Mouse (Mus musculus) granulocyte monocyte progenitor cell, adult 5-6 weeks (primary cell): ENCODE measurements around the gene Fam240b. TPM values are rescaled to one million over a fixed set of nuclear protein-coding genes. Genes with fewer than 3 reads are reported as not detected.
"Not testable (repeated sequence)": the region's sequence is repeated elsewhere in the genome, so short reads cannot be mapped to it uniquely, and the experiment has no call there.

Experiments used
- ATAC-seq: replicated peaks from 2 replicates; pipeline ENCODE4 v1.8.0; 2016; ENCODE audit warnings: mild to moderate bottlenecking, moderate TSS enrichment, inconsistent platforms; ENCODE audit not compliant: poor library complexity, severe bottlenecking
- total RNA-seq, 2 experiments: library from RNA; stranded (forward) in 1 of 2; stranded (reverse) in 1 of 2; fragments of 200-712, 200-1000 nt in 1 of 2; fragments of >200 nt in 1 of 2; fragmentation: Nextera tagmentation in 1 of 2; gene quantifications; 2 replicates each; pipeline ENCODE4 v1.2.3; 2014 to 2017

The Fam240b gene
- not detected in 2 replicates for total RNA-seq (2014; fragmentation: Nextera tagmentation)
- not detected in 2 replicates for total RNA-seq (2017)

DNA sequence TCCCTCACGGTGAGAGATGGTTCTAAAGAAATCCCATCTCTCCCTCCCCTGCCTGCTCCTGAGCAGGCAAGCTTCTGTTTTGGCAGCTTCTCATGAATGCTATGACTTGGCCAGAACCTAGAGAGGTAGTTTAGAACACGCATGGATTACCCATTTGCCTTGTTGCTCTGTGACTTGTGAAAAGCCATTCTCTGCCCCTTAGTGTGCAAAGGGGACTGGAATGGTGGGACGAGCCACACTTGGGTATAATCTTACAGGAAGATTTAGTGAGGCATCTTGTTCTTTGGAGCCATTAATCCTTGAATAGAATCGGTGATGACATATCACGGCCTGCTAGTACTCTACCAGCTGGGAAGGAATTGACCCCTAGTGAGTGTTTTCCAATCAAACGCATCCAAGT is at the start of gene Fam240b:
TSS of gene Fam240b (minus strand) at position 101 of the 400 bp plus-strand sequence.
- no peak for ATAC-seq

DNA sequence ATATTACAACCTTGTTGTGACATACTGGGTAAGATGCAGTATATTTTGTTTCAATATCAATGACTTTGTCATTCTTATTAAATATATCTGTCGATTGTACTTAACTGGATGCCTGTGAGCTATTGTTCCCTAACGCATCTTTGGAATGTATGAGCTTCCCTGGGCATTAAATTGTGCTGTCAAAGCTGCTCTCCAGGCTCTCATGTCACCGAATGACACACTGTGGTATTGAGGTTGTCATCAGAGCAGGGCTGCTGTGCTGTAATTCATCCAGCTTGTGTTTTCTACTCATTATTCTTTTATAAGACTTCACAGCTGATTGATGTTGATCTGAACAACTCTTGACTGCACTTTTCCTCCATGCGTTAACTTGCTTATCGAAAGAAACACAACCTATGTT is 32.5 kb upstream of the Fam240b start:
- ATAC-seq = no peak

- no peak for ATAC-seq
Measured at GRCm38 (mm10) chr13:64526515-64527285, 29.1 kb upstream of the Fam240b start.

DNA sequence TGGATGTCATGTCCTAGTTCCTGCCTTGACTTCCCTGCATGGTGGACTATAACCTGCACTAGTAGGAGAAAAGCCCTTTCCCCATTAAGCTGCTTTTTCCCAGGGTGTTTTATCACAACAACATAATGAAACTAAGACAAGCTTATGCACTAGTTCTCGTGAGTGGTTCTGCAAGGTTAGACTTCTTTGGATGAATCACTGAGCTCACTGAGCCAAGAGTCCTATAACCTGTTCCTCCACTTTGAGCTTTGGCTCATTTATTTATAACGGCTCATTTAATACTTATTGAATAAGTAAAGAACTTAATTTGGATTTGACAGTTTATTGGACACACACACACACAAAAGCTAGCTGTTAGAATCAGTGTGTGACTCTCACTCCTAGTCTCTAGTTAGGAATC is 16.7 kb upstream of the Fam240b start:
- no peak for ATAC-seq

DNA sequence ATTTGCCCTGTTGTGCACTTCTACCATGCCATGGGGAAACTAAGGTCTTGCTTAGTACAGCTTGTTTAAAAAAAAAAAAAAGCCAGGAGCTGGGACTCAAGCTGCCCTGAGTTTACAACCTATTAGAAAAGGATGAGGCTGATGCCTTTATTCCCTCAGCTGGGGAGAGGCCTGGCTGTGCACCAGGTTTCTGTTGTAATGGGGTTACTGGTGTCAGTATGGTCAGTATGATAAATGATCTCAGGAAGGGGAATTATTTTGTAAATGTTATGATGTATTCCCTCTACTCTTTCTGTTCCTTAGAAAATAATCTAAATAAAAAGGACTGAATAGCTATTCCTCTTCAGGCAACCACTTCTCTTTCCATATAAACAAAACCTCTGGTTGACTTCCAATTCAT is 14.0 kb upstream of the Fam240b start:
- ATAC-seq = no peak

GRCm38 (mm10) chr13:64507361-64507760 is 9.8 kb upstream of the Fam240b start:
- no peak for ATAC-seq

DNA sequence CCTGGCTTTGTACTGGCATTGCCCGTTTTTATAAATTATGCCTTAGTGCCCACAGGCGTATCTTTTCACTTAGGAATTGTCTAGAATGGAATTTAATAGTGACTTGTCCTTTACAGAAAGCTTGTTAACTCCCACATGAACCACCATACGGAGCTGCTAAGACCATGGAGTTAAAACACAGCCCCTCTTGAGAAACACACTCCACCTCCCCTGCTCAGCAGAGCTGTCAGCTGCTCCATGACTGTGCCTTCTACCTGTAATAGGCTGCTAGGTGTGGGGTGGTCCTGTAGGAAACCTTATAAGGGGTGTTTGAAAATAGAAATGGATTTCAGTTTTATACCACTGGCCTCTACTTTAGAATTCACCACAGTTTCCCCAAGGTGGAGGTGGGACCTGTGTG is 5.2 kb upstream of the Fam240b start:
- ATAC-seq = no peak

- no peak for ATAC-seq
Measured at GRCm38 (mm10) chr13:64493586-64493985, 4.0 kb downstream of the Fam240b start.

- no peak for ATAC-seq
Measured at GRCm38 (mm10) chr13:64489886-64490285, 7.7 kb downstream of the Fam240b start.

DNA sequence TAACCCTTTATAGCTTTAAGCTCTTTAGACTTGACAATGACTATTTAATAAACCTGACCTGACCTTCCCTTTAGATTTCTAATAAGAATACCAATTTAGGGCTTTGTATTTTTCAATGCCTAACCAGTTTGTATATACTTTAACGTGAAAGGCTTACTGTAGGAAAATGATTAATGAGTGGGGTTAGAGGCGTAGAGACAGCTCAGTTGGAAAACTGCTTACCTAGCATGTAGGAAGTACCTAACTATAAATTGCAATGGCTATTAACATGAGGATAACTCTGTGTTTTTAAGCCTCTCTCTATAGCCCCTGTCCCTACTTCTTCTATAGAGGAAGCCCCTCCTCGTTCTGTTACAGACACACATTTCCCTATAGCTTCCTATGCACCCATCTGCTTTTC is 17.6 kb downstream of the Fam240b start:
- ATAC-seq = no peak

- no peak for ATAC-seq
Measured at GRCm38 (mm10) chr13:64477968-64478367, 19.6 kb downstream of the Fam240b start.

- ATAC-seq = no peak
Measured at GRCm38 (mm10) chr13:64467886-64468285, 29.7 kb downstream of the Fam240b start.

- no peak for ATAC-seq
Measured at GRCm38 (mm10) chr13:64465166-64465565, 32.4 kb downstream of the Fam240b start.

DNA sequence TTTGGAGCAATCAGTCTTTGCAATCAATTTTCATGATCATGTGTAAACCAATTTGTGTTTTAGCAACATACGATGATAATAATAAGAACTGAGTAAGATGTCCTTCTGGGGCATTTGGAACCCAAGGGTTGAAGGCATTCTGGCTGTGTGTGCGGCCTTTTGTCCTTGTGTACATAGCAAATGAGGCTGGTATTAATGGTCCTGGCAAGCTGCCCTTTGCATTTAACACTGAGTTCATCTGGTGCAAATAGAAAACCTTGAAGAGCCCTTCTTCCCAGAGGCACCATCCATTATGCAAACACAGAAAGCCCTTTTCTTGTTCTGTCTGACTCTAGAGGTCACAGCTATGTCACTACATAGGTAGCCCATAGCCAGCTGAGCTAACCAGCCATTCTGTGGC is 35.0 kb downstream of the Fam240b start:
- ATAC-seq = no peak

DNA sequence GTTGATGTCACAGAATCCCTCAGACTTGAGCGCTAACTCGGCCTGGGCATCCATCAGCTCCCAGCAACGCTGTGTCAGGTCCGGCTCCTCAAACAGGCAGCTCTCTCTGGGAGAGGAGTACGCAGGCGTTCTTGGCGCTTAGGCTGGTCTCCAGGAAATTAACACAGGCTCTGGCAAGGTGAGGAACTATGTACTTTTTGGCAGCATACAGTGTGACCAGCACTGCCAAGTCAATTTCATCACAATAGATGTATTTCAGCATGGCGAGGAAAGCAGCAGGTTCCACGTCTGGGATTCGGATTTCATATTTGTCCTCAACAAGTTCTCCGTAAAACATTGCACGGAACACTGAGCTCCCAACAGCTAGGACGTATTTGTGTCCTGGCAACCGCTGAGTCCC is 39.4 kb downstream of the Fam240b start:
- ATAC-seq = no peak

GRCm38 (mm10) chr13:64457225-64457978 is 40.2 kb downstream of the Fam240b start:
- not testable (repeated sequence) for ATAC-seq

GRCm38 (mm10) chr13:64450001-64450794 is 47.4 kb downstream of the Fam240b start:
- no peak for ATAC-seq

- ATAC-seq = no peak
Measured at GRCm38 (mm10) chr13:64448729-64449128, 48.9 kb downstream of the Fam240b start.

- ATAC-seq = peak; percentile 73
Measured at GRCm38 (mm10) chr13:64447947-64448346, 49.6 kb downstream of the Fam240b start.

DNA sequence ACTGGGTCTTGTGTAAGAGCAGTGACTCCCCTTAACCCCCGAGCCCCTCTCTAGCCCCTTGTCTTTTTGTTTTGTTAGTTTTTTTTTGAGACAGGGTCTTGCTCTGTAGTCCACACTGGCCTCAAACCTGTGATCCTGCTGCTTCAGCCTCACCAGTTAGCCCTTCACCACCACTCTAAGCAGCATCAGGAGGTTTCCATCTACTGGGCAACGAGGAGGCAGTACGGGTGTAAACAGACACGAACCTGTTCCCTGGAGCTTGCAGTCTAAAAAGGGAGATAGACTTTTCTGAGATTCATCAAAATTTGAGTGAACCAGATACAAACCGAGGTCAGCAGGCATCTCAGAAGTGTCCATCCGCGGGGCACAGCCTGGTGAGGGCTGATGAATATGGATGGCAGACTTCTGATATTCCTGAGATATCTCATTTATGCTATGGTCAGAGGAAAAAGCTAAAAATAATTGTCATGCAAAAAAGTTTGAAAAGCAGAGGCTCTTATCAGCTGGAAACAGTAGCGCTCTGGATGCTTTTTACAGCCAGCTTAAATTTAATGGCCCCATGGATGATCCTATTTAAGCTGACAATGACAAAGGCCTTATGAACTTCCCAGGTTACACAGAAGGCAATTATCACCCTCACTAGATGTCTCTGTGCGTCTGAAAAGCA is 52.2 kb downstream of the Fam240b start:
- no peak for ATAC-seq
